ENCODE assay signal across 8 mouse cellular contexts in genomic region chr6:131292276-131292990, GRCm38 (mm10). TPM values are rescaled to one million over a fixed set of nuclear protein-coding genes. Genes with fewer than 3 reads are reported as not detected.
DNase-seq lines count a peak whose midpoint lies in the region; ATAC-seq and TF ChIP-seq lines count a peak whose summit lies in the region.

No protein-coding gene starts in this region.

- peak overlapping the region; percentile 81 for H3K9ac ChIP-seq in hindbrain, embryonic 13.5 days
- peak overlapping the region; percentile 76 for H3K9ac ChIP-seq in liver, embryonic 16.5 days (ENCODE audit: low read depth, low read length)
- H3K9ac ChIP-seq in stomach, postnatal 0 days (ENCODE audit: low read length) = peak overlapping the region; percentile 75

- no peak overlapping the region; the same call in 1 of the 2 replicates for H3K27ac ChIP-seq in hindbrain, embryonic 13.5 days
- H3K27ac ChIP-seq in liver, embryonic 16.5 days (ENCODE audit: low read length) = peak overlapping the region; percentile 61
- peak overlapping the region; percentile 78 for H3K27ac ChIP-seq in stomach, postnatal 0 days (replicated peaks)

- H3K36me3 ChIP-seq in hindbrain, embryonic 13.5 days = peaks cover 8% of the 10 kb centered on the region
- H3K36me3 ChIP-seq in liver, embryonic 16.5 days (ENCODE audit: control insufficient read depth, insufficient read depth) = no peaks in the 10 kb centered on the region
- no peaks in the 10 kb centered on the region; the same call in 1 of the 2 replicates for H3K36me3 ChIP-seq in stomach, postnatal 0 days (ENCODE audit: control insufficient read depth, insufficient read depth, low read length)

- peak; percentile 57 for ATAC-seq in hindbrain, embryonic 13.5 days (ENCODE audit: low FRiP score)
- ATAC-seq in liver, embryonic 16.5 days (ENCODE audit: low read depth) = peak; percentile 39
- 0 out of 2 replicates have a peak, but pooled peaks have one; percentile 16 for ATAC-seq in stomach, postnatal 0 days (ENCODE audit: low FRiP score, low TSS enrichment)

- no peak for TF ChIP-seq CTCF in stomach, postnatal 0 days (IDR thresholded peaks at IDR 0.05; ENCODE audit: low read depth)

- H3K4me2 ChIP-seq in hindbrain, embryonic 13.5 days = peak overlapping the region; percentile 69
- peak overlapping the region; percentile 82 for H3K4me2 ChIP-seq in liver, embryonic 16.5 days (ENCODE audit: low read depth, low read length)
- peak overlapping the region; percentile 67 for H3K4me2 ChIP-seq in stomach, postnatal 0 days (replicated peaks; ENCODE audit: low read depth)

- 0 out of 2 replicates have a peak, but pooled peaks cover 2% of the 10 kb centered on the region for H3K27me3 ChIP-seq in hindbrain, embryonic 13.5 days
- no peaks in the 10 kb centered on the region for H3K27me3 ChIP-seq in liver, embryonic 16.5 days (ENCODE audit: control insufficient read depth, insufficient read depth, low read depth, low read length)
- H3K27me3 ChIP-seq in stomach, postnatal 0 days (ENCODE audit: control insufficient read depth, insufficient read depth, low read length) = no peaks in the 10 kb centered on the region

- H3K4me3 ChIP-seq in hindbrain, embryonic 13.5 days = peak overlapping the region; percentile 63
- H3K4me3 ChIP-seq in liver, embryonic 16.5 days (ENCODE audit: low read depth, low read length) = peak overlapping the region; percentile 85
- peak overlapping the region; percentile 79 for H3K4me3 ChIP-seq in stomach, postnatal 0 days (ENCODE audit: low read depth, low read length)

- peak; percentile 6 for DNase-seq in kidney, adult 18-20 months
- DNase-seq in kidney, adult 9 months = no peak
- peak; percentile 25 for DNase-seq in MN1 (ENCODE audit: low spot score)
- DNase-seq in embryo, embryonic 10.5 days (ENCODE audit: low spot score) = peak; percentile 54
- DNase-seq in stomach, postnatal 0 days (ENCODE audit: low spot score) = no peak
- DNase-seq in frontal cortex, postnatal 10 days (ENCODE audit: low spot score in 2 of 2) = no peak

- TF ChIP-seq EP300 in stomach, postnatal 0 days (optimal IDR thresholded peaks at IDR 0.05) = no peak

- 29% methylated on average over 10 of the region's 10 CpGs for WGBS in hindbrain, embryonic 13.5 days
- WGBS in liver, embryonic 16.5 days (ENCODE audit: insufficient replicate concordance) = 20% methylated on average over 10 of the region's 10 CpGs
- 9% methylated on average over 10 of the region's 10 CpGs for WGBS in stomach, postnatal 0 days

- H3K9me3 ChIP-seq in hindbrain, embryonic 13.5 days = no peaks in the 10 kb centered on the region
- no peaks in the 10 kb centered on the region for H3K9me3 ChIP-seq in liver, embryonic 16.5 days (replicated peaks; ENCODE audit: control insufficient read depth, low read length)
- no peaks in the 10 kb centered on the region for H3K9me3 ChIP-seq in stomach, postnatal 0 days (ENCODE audit: control insufficient read depth, low read length)

- peaks cover 11% of the 10 kb centered on the region for H3K4me1 ChIP-seq in hindbrain, embryonic 13.5 days (replicated peaks)
- peaks cover 14% of the 10 kb centered on the region for H3K4me1 ChIP-seq in liver, embryonic 16.5 days (ENCODE audit: control insufficient read depth, low read depth, low read length)
- H3K4me1 ChIP-seq in stomach, postnatal 0 days (replicated peaks; ENCODE audit: control insufficient read depth, insufficient read depth) = 0 out of 2 replicates have a peak, but pooled peaks cover 5% of the 10 kb centered on the region

RNA-seq across cellular contexts. Expression of gene Magohb, which starts 0.6 kb away (rescaled TPM):
- polyA plus RNA-seq in hindbrain, embryonic 13.5 days (2015; fragmentation: Nextera tagmentation; extraction: Ambion mirVana) = 49.1 and 50.0 TPM in 2 replicates
- polyA plus RNA-seq in liver, embryonic 16.5 days (2015; fragmentation: Nextera tagmentation; extraction: Ambion mirVana) = 15.2 and 22.0 TPM in 2 replicates
- 44.4 and 50.8 TPM in 2 replicates for polyA plus RNA-seq in stomach, postnatal 0 days (2015; fragmentation: Nextera tagmentation; extraction: Ambion mirVana)

RNA-seq across cellular contexts. Expression of gene Klra2, which starts 45.3 kb away (rescaled TPM):
- 0.12 TPM in 1 of 2 replicates, not detected in the other for polyA plus RNA-seq in hindbrain, embryonic 13.5 days (2015; fragmentation: Nextera tagmentation; extraction: Ambion mirVana)
- polyA plus RNA-seq in liver, embryonic 16.5 days (2015; fragmentation: Nextera tagmentation; extraction: Ambion mirVana) = 0.76 and 0.88 TPM in 2 replicates
- 0.22 and 0.24 TPM in 2 replicates for polyA plus RNA-seq in stomach, postnatal 0 days (2015; fragmentation: Nextera tagmentation; extraction: Ambion mirVana)

Comparison
In these comparisons a context has a peak if more than half of its experiments do, and no peak if none do; other contexts are left out.
1. DNase-seq: peak in kidney, adult 18-20 months (single experiment), MN1 (single experiment) and embryo, embryonic 10.5 days (single experiment); none in kidney, adult 9 months (single experiment), stomach, postnatal 0 days (single experiment) and frontal cortex, postnatal 10 days (0 of 2).
2. Peak in every context shown above with its lines, with median percentiles within 50 percentile points of each other: ATAC-seq, H3K4me2 ChIP-seq, H3K4me3 ChIP-seq and H3K9ac ChIP-seq.